Mouse (Mus musculus): ENCODE measurements at regions not wholly inside any gene's neighbourhood (a gene's known extent, or its start where the extent isn't known, plus 50 kb on each side); places are given as distances from the start of the nearest gene placed in this dataset.

GRCm38 (mm10) chr10:62038656-62039055 is 59.7 kb upstream of the Col13a1 start:
- TF ChIP-seq HCFC1 (IDR thresholded peaks at IDR 0.05; ENCODE audit: borderline replicate concordance, insufficient read depth, low read length) (no peak), MAFK (IDR thresholded peaks at IDR 0.05; ENCODE audit: insufficient read depth, low read depth, low read length) (no peak), ZNF384 (IDR thresholded peaks at IDR 0.05; ENCODE audit: low read depth, low read length) (no peak), CHD2 (IDR thresholded peaks at IDR 0.05; ENCODE audit: low read depth, low read length) (no peak)

Data from ES-E14 (cell line).